ENCODE assay signal across 8 mouse cellular contexts in genomic region chr6:125166051-125166751, GRCm38 (mm10). TPM values are rescaled to one million over a fixed set of nuclear protein-coding genes. Genes with fewer than 3 reads are reported as not detected.
DNase-seq lines count a peak whose midpoint lies in the region; ATAC-seq and TF ChIP-seq lines count a peak whose summit lies in the region.

Gene Gapdh (minus strand): TSS chr6:125166467.

- no peak for TF ChIP-seq CTCF in spleen, adult 2 months (IDR thresholded peaks at IDR 0.05; ENCODE audit: extremely low read depth, insufficient read depth, insufficient read length, insufficient replicate concordance)
- TF ChIP-seq CTCF in hindbrain, postnatal 0 days (IDR thresholded peaks at IDR 0.05; ENCODE audit: low read depth): no peak
- no peak for TF ChIP-seq CTCF in stomach, postnatal 0 days (IDR thresholded peaks at IDR 0.05; ENCODE audit: low read depth)

- no peak for TF ChIP-seq EP300 in stomach, postnatal 0 days (optimal IDR thresholded peaks at IDR 0.05)

- H3K27me3 ChIP-seq in spleen, adult 2 months (ENCODE audit: control insufficient read depth, insufficient read depth, low read length): no peaks in the 10 kb centered on the region
- H3K27me3 ChIP-seq in hindbrain, postnatal 0 days (ENCODE audit: insufficient read depth, low read length): no peaks in the 10 kb centered on the region
- H3K27me3 ChIP-seq in stomach, postnatal 0 days (ENCODE audit: control insufficient read depth, insufficient read depth, low read length): no peaks in the 10 kb centered on the region

- H3K4me3 ChIP-seq in spleen, adult 2 months (ENCODE audit: extremely low read depth, insufficient read depth, insufficient read length): peak within 1 kb of the TSS; percentile 87
- H3K4me3 ChIP-seq in hindbrain, postnatal 0 days (ENCODE audit: low read length): peak within 1 kb of the TSS; percentile 65
- H3K4me3 ChIP-seq in stomach, postnatal 0 days (ENCODE audit: low read depth, low read length): peak within 1 kb of the TSS; percentile 84

- H3K4me2 ChIP-seq in hindbrain, postnatal 0 days (ENCODE audit: low read depth, low read length): peak within 1 kb of the TSS; percentile 77
- H3K4me2 ChIP-seq in stomach, postnatal 0 days (replicated peaks; ENCODE audit: low read depth): peak within 1 kb of the TSS; percentile 86

- H3K27ac ChIP-seq in spleen, adult 2 months (ENCODE audit: insufficient read depth, low read length): peak within 1 kb of the TSS; percentile 67
- peak within 1 kb of the TSS; percentile 90 for H3K27ac ChIP-seq in hindbrain, postnatal 0 days
- H3K27ac ChIP-seq in stomach, postnatal 0 days (replicated peaks): peak within 1 kb of the TSS; percentile 97

- peaks cover 13% of the 10 kb centered on the region for H3K36me3 ChIP-seq in spleen, adult 2 months (ENCODE audit: control insufficient read depth, insufficient read depth, low read length)
- peaks cover 33% of the 10 kb centered on the region for H3K36me3 ChIP-seq in hindbrain, postnatal 0 days (ENCODE audit: insufficient read depth, low read length)
- peaks cover 8% of the 10 kb centered on the region for H3K36me3 ChIP-seq in stomach, postnatal 0 days (ENCODE audit: control insufficient read depth, insufficient read depth, low read length)

- peak; percentile 19 for ATAC-seq in hindbrain, postnatal 0 days
- ATAC-seq in megakaryocyte progenitor cell, adult 5-6 weeks (replicated peaks; ENCODE audit: poor library complexity): peak; percentile 25
- ATAC-seq in stomach, postnatal 0 days (ENCODE audit: low FRiP score, low TSS enrichment): peak; percentile 71

- H3K9me3 ChIP-seq in hindbrain, postnatal 0 days (ENCODE audit: low read length): no peaks in the 10 kb centered on the region
- no peaks in the 10 kb centered on the region for H3K9me3 ChIP-seq in stomach, postnatal 0 days (ENCODE audit: control insufficient read depth, low read length)

- 6% methylated on average over 18 of the region's 18 CpGs for WGBS in spleen, adult 2 months
- under 1% methylated on average over 17 of the region's 18 CpGs for WGBS in hindbrain, postnatal 0 days
- 1% methylated on average over 18 of the region's 18 CpGs for WGBS in stomach, postnatal 0 days

- DNase-seq in spleen, adult 2 months (ENCODE audit: low read depth in 1 of 2, low spot score in 2 of 2): no peak
- no peak for DNase-seq in spleen, adult 12 weeks (ENCODE audit: low spot score)
- peak; percentile 81 to 86 for DNase-seq in cerebellum, postnatal 25 days
- DNase-seq in gastrocnemius, postnatal 14 days: peak; percentile 92
- peak; percentile 71 for DNase-seq in hindbrain, postnatal 0 days (ENCODE audit: low spot score)
- DNase-seq in left cerebral cortex, postnatal 25 days (ENCODE audit: low spot score in 2 of 2): peak; percentile 22 to 49
- DNase-seq in stomach, postnatal 0 days (ENCODE audit: low spot score): peak; percentile 86

- H3K9ac ChIP-seq in hindbrain, postnatal 0 days (replicated peaks; ENCODE audit: low read length): peak within 1 kb of the TSS; percentile 78
- H3K9ac ChIP-seq in stomach, postnatal 0 days (ENCODE audit: low read length): peak within 1 kb of the TSS; percentile 84

- TF ChIP-seq POLR2A in spleen, adult 2 months (IDR thresholded peaks at IDR 0.05; ENCODE audit: low read depth, low read length): no peak

- intact Hi-C loops in gastrocnemius, postnatal 14 days (cut with DNase I; ENCODE audit: low total_unique reads): no loop called here
- intact Hi-C loops in left cerebral cortex, postnatal 25 days (cut with DNase I): loop anchor here (5.0 kb wide), 1 partner anchor 51 kb away; the partner anchor contains the start of gene Vamp1

- H3K4me1 ChIP-seq in spleen, adult 2 months (ENCODE audit: control insufficient read depth, insufficient read depth, insufficient read length): peaks cover 10% of the 10 kb centered on the region; the same call in 1 of the 2 replicates
- peaks cover 23% of the 10 kb centered on the region; the same call in 1 of the 2 replicates for H3K4me1 ChIP-seq in hindbrain, postnatal 0 days (ENCODE audit: insufficient read depth, low read length)
- H3K4me1 ChIP-seq in stomach, postnatal 0 days (replicated peaks; ENCODE audit: control insufficient read depth, insufficient read depth): peaks cover 10% of the 10 kb centered on the region

RNA-seq across cellular contexts. Expression of gene Gapdh, which starts in this region (rescaled TPM):
- 1,160 and 1,333 TPM in 2 replicates for polyA plus RNA-seq in spleen, adult 2 months (2012; rRNA removed)
- total RNA-seq in gastrocnemius, postnatal 14 days (2021): over 10,000 TPM in 1 of 2 experiments, 1,000 to 10,000 TPM in 1; 9,479 to 10,041 TPM
- 2,711 and 2,736 TPM in 2 replicates for total RNA-seq in hindbrain, postnatal 0 days (2014; rRNA removed)
- 1,874 and 1,919 TPM in 2 replicates for polyA plus RNA-seq in hindbrain, postnatal 0 days (2015; fragmentation: Nextera tagmentation; extraction: Ambion mirVana)
- 1,000 to 10,000 TPM; 2,469 to 2,584 TPM for total RNA-seq in left cerebral cortex, postnatal 25 days (2021)
- total RNA-seq in megakaryocyte progenitor cell, adult 5-6 weeks (2015): 3,979 and 4,068 TPM in 2 replicates
- total RNA-seq in megakaryocyte progenitor cell, adult 5-6 weeks (2017): 1,418 and 1,569 TPM in 2 replicates
- 920 and 1,103 TPM in 2 replicates for polyA plus RNA-seq in stomach, postnatal 0 days (2015; fragmentation: Nextera tagmentation; extraction: Ambion mirVana)

Comparison
In these comparisons a context has a peak if more than half of its experiments do, and no peak if none do; other contexts are left out.
1. DNase-seq: peak in cerebellum, postnatal 25 days (2 of 2), gastrocnemius, postnatal 14 days (single experiment), hindbrain, postnatal 0 days (single experiment), left cerebral cortex, postnatal 25 days (2 of 2) and stomach, postnatal 0 days (single experiment); none in spleen, adult 2 months (0 of 2) and spleen, adult 12 weeks (single experiment).
2. ATAC-seq: peak in every context shown above with its lines; median percentile 71 in stomach, postnatal 0 days; 25 in megakaryocyte progenitor cell, adult 5-6 weeks; 19 in hindbrain, postnatal 0 days.
3. Peak in every context shown above with its lines, with median percentiles within 50 percentile points of each other: H3K27ac ChIP-seq and H3K4me3 ChIP-seq.